Mouse (Mus musculus) CH12.LX (cell line): ENCODE results near the gene Cchcr1. TPM values are rescaled to one million over a fixed set of nuclear protein-coding genes. Genes with fewer than 3 reads are reported as not detected.

Source experiments
- DNase-seq: peaks from one replicate; pipeline ENCODE4 v3.0.0-alpha.2; 2013; ENCODE audit errors: extremely low read depth
- H3K27ac ChIP-seq: 2 replicates; pipeline ENCODE4 v1.5.1; 2012; ENCODE audit warnings: low read depth, mild to moderate bottlenecking, control low read depth, moderate library complexity; ENCODE audit not compliant: insufficient read depth
- H3K27me3 ChIP-seq: replicated peaks from 2 replicates; pipeline ENCODE3; 2012; ENCODE audit warnings: inconsistent platforms
- H3K36me3 ChIP-seq, 2 experiments: replicated peaks in 1 of 2; 2 replicates each; pipeline versions ENCODE3 to v1.6.1; 2012; ENCODE audit warnings: inconsistent platforms in 1 of 2, low read length in 1 of 2, mild to moderate bottlenecking in 1 of 2, mixed read lengths in 1 of 2, moderate library complexity in 1 of 2; ENCODE audit not compliant: control insufficient read depth in 1 of 2, insufficient read depth in 1 of 2
- H3K4me1 ChIP-seq, 2 experiments: 2 replicates each; pipeline ENCODE4 v1.6.1; 2012; ENCODE audit warnings: inconsistent platforms in 1 of 2, moderate library complexity in 1 of 2; ENCODE audit not compliant: insufficient read depth in 2 of 2, control insufficient read depth in 1 of 2
- H3K4me2 ChIP-seq: 2 replicates; pipeline ENCODE4 v1.6.1; 2012; ENCODE audit warnings: low read depth, mild to moderate bottlenecking, control low read depth; ENCODE audit not compliant: poor library complexity, insufficient read depth, severe bottlenecking
- H3K4me3 ChIP-seq, 3 experiments: fragments of 150-350 bp in 1 of 3; sonication (generic) in 1 of 3; replicated peaks in 1 of 3; 2 replicates each; pipeline versions ENCODE3 to v1.5.1; 2011 to 2012; ENCODE audit warnings: low read depth in 2 of 3, low read length in 2 of 3, mild to moderate bottlenecking in 2 of 3, moderate library complexity in 2 of 3, control low read depth in 1 of 3, improper control_type of control experiment in 1 of 3, inconsistent platforms in 1 of 3, mixed read lengths in 1 of 3; ENCODE audit not compliant: poor library complexity in 1 of 3
- H3K79me2 ChIP-seq: replicated peaks from 2 replicates; pipeline ENCODE4 v1.6.1; 2012; ENCODE audit warnings: mild to moderate bottlenecking, moderate library complexity; ENCODE audit not compliant: control insufficient read depth, poor library complexity, insufficient read depth, severe bottlenecking; ENCODE audit errors: extremely low read depth
- H3K9ac ChIP-seq: 2 replicates; pipeline ENCODE4 v1.6.1; 2012; ENCODE audit warnings: low read depth, mild to moderate bottlenecking, control low read depth, moderate library complexity; ENCODE audit not compliant: insufficient read depth
- H3K9me3 ChIP-seq: replicated peaks from 2 replicates; pipeline ENCODE3; 2012; ENCODE audit warnings: low read length, inconsistent platforms, mixed read lengths
- BHLHE40 ChIP-seq: IDR thresholded peaks from 2 replicates; pipeline ENCODE4 v1.6.1; 2011; ENCODE audit warnings: mild to moderate bottlenecking, low read depth, low read length, improper control_type of control experiment
- CHD1 ChIP-seq: IDR thresholded peaks from 2 replicates; pipeline ENCODE4 v1.6.1; 2012; ENCODE audit warnings: low read depth, low read length, improper control_type of control experiment, inconsistent platforms
- CHD2 ChIP-seq: IDR thresholded peaks from 2 replicates; pipeline ENCODE4 v1.6.1; 2011; ENCODE audit warnings: low read length, improper control_type of control experiment
- CTCF ChIP-seq, 2 experiments: IDR thresholded peaks in 1 of 2; conservative IDR thresholded peaks in 1 of 2; 2 replicates each; pipeline ENCODE4 v1.5.1; 2011 to 2012; ENCODE audit warnings: low read depth in 2 of 2, low read length in 2 of 2, improper control_type of control experiment in 1 of 2, inconsistent platforms in 1 of 2, mild to moderate bottlenecking in 1 of 2, moderate library complexity in 1 of 2
- E2F4 ChIP-seq: IDR thresholded peaks from 2 replicates; pipeline ENCODE4 v1.6.1; 2011; ENCODE audit warnings: low read depth, low read length, improper control_type of control experiment; ENCODE audit not compliant: insufficient replicate concordance
- ELF1 ChIP-seq: IDR thresholded peaks from 2 replicates; pipeline ENCODE4 v1.6.1; 2014; ENCODE audit warnings: low read depth, mild to moderate bottlenecking, inconsistent platforms, low read length, improper control_type of control experiment
- IRF4 ChIP-seq: IDR thresholded peaks from 2 replicates; pipeline ENCODE4 v1.6.1; 2014; ENCODE audit warnings: low read depth, mild to moderate bottlenecking, inconsistent platforms, low read length, improper control_type of control experiment
- MAX ChIP-seq: IDR thresholded peaks from 2 replicates; pipeline ENCODE4 v1.6.1; 2011; ENCODE audit warnings: low read length, improper control_type of control experiment
- MXI1 ChIP-seq: IDR thresholded peaks from 2 replicates; pipeline ENCODE4 v1.6.1; 2011; ENCODE audit warnings: mild to moderate bottlenecking, low read depth, low read length, improper control_type of control experiment
- NELFE ChIP-seq: IDR thresholded peaks from 2 replicates; pipeline ENCODE4 v1.6.1; 2011; ENCODE audit warnings: low read depth, low read length, improper control_type of control experiment
- NRF1 ChIP-seq: IDR thresholded peaks from 2 replicates; pipeline ENCODE4 v1.6.1; 2014; ENCODE audit warnings: low read depth, mild to moderate bottlenecking, inconsistent platforms, low read length, improper control_type of control experiment, moderate library complexity
- POLR2A ChIP-seq: IDR thresholded peaks from 2 replicates; pipeline ENCODE4 v1.6.1; 2011; ENCODE audit warnings: low read depth, mild to moderate bottlenecking, improper control_type of control experiment, low read length
- RAD21 ChIP-seq: IDR thresholded peaks from 2 replicates; pipeline ENCODE4 v1.6.1; 2011; ENCODE audit warnings: low read depth, mild to moderate bottlenecking, low read length, improper control_type of control experiment, moderate library complexity
- RCOR1 ChIP-seq: conservative IDR thresholded peaks from 2 replicates; pipeline ENCODE4 v1.6.1; 2012; ENCODE audit warnings: low read depth, mild to moderate bottlenecking, inconsistent platforms, low read length, improper control_type of control experiment
- SIN3A ChIP-seq: IDR thresholded peaks from 2 replicates; pipeline ENCODE4 v1.6.1; 2012; ENCODE audit warnings: low read length, improper control_type of control experiment, inconsistent platforms
- TCF12 ChIP-seq: IDR thresholded peaks from 2 replicates; pipeline ENCODE4 v1.6.1; 2014; ENCODE audit warnings: low read depth, mild to moderate bottlenecking, inconsistent platforms, low read length, improper control_type of control experiment
- USF1 ChIP-seq: IDR thresholded peaks from 2 replicates; pipeline ENCODE4 v1.6.1; 2014; ENCODE audit warnings: low read depth, mild to moderate bottlenecking, inconsistent platforms, low read length, improper control_type of control experiment
- ZMIZ1 ChIP-seq: IDR thresholded peaks from 2 replicates; pipeline ENCODE4 v1.6.1; 2012; ENCODE audit warnings: low read depth, mild to moderate bottlenecking, inconsistent platforms, low read length, improper control_type of control experiment
- dilution Hi-C: fragments of 300-500 bp; cut with MboI; formaldehyde crosslinking; loops from 2 replicates; pipeline ENCODE4 v1.14.3; 2020; ENCODE audit warnings: low sequenced_read_pairs; ENCODE audit not compliant: extremely low pct_unique_long_range_greater_than_20kb, extremely low pct_ligation_motif_present
- in situ Hi-C: fragments of 300-500 bp; cut with MboI; formaldehyde crosslinking; loops from 3 replicates; pipeline ENCODE4 v1.14.3; 2019; ENCODE audit warnings: low sequenced_read_pairs, low pct_ligation_motif_present, low pct_unique_long_range_greater_than_20kb, mixed read lengths
- polyA plus RNA-seq: library from polyadenylated mRNA; unstranded; fragments of >175 nt; gene quantifications from 2 replicates; pipeline ENCODE4 v1.2.1, GENCODE M21; 2012; ENCODE audit warnings: low read depth; ENCODE audit not compliant: insufficient read length
- total RNA-seq, 2 experiments: library from RNA; depleted of rRNA; stranded (reverse); fragments of 300-350 nt in 1 of 2; fragments of >200 nt in 1 of 2; gene quantifications; 2 replicates each; pipeline ENCODE4 v1.2.3; 2012 to 2014

Cchcr1 gene
- total and polyA plus RNA-seq, 3 experiments = 5.2 to 13.0 (median 11.3) TPM

DNA sequence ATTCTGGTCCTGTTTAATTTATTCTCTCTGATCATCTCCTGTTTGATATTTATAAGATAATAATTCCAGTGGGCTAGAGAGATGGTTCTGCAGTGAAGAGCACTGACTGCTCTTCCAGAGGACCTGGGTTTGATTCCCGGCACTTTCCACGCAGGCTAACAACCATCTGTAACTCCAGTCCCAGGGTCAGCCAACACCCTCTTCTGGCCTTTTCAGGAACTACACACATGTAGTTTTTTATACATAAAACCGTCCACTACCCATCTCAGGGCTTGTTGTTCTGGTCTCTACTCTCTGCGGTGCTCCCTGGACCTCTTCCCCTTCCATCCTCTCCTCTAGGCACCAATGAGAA, 33.2 kb downstream of the Cchcr1 start:
- in situ Hi-C loops = loop anchor here (5.0 kb wide), 1 partner anchor 33 kb away; the partner anchor contains the start of genes Cchcr1 and Tcf19
- no peaks in the 10 kb centered on the region for H3K79me2 ChIP-seq
- TF ChIP-seq ZMIZ1 (no peak), IRF4 (no peak), RAD21 (no peak), TCF12 (no peak), BHLHE40 (no peak), USF1 (no peak), CTCF (conservative IDR thresholded peaks at IDR 0.05 in 1 of 2, IDR thresholded peaks at IDR 0.05 in 1 of 2; ENCODE audit: low read depth in 2 of 2, low read length in 2 of 2) (0 out of 4 replicates have a peak, but pooled peaks of 1 of the 2 experiments have one; percentile 1), NELFE (no peak)
- TF ChIP-seq, all 38 proteins: peak for 1
- Histone ChIP-seq H3K27ac (no peak overlapping the region), H3K4me3 (no peak overlapping the region), H3K27me3 (peaks cover 2% of the 10 kb centered on the region), H3K9me3 (peaks cover 3% of the 10 kb centered on the region), H3K4me2 (no peak overlapping the region), H3K9ac (no peak overlapping the region), H3K4me1 (peaks cover 20 to 45% of the 10 kb centered on the region in 2 experiments), H3K36me3 (no peaks in the 10 kb centered on the region)
- dilution Hi-C loops = no loop called here
- DNase-seq = no peak

DNA sequence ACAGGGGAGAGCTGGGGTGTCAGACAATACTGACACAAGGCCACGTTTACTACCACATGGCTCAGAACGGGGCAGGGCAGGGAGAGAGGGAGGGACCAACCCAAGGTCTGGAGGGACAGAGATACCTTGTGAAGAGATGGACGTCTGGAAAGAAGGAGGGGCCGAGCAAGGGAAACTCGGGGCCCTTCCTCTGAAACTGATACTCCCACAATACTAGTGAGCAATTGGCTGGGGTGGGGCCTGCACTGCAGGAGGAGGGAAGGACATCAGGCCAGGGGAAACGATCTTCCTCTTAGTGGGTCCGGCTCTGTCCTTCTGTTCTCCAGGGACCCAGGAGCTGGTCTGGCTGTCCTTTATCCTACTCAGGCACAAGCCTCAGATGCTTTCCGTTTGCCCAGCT, 34.0 kb downstream of the Cchcr1 start:
- Histone ChIP-seq H3K4me1 (peaks cover 20 to 46% of the 10 kb centered on the region in 2 experiments), H3K4me2 (no peak overlapping the region), H3K9ac (no peak overlapping the region), H3K79me2 (no peaks in the 10 kb centered on the region), H3K27me3 (peaks cover 2% of the 10 kb centered on the region), H3K27ac (no peak overlapping the region), H3K9me3 (peaks cover 3% of the 10 kb centered on the region), H3K4me3 (no peak overlapping the region), H3K36me3 (no peaks in the 10 kb centered on the region)
- TF ChIP-seq ELF1 (no peak), USF1 (no peak), MAX (no peak), CHD1 (no peak), NRF1 (no peak), CHD2 (no peak), E2F4 (no peak), POLR2A (no peak), TCF12 (no peak), SIN3A (no peak), RCOR1 (no peak), MXI1 (no peak)
- in situ Hi-C loops = loop anchor here (5.0 kb wide), 1 partner anchor 34 kb away; the partner anchor contains the start of genes Cchcr1 and Tcf19
- dilution Hi-C loops = no loop called here
- no peak for DNase-seq
